ENCODE assay signal across 9 mouse cellular contexts in the genomic region with DNA sequence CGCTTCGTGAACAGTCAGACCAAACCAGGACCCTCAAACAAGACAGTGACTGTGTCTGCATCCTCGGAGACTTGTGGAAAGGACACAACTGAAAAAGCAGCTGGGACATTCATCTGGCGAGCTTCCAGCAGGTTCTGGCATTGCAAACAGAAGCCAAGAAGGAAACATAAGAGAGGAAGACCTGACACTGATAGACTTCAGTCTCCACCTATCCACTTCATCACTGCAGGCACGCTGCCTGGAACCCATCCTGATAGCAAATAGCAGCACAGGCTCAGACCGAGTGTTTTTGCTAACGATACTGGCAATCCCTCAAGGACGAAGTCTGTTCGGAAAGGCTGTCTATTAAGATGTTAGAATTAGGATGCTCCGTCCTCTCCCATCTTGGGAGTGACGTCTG.
DNase-seq lines count a peak whose midpoint lies in the region; ATAC-seq and TF ChIP-seq lines count a peak whose summit lies in the region.
"Had no signal": no experiment of that assay in that cellular context is flagged by ENCODE, and none has a peak within 500 bp of the region (broad histone marks: within the 10 kb centered on the region; RNA-seq: fewer than 3 reads in every experiment).

No protein-coding gene starts in this region.

- no peak overlapping the region for H3K9ac ChIP-seq in hindbrain, embryonic 15.5 days
- no peak overlapping the region for H3K9ac ChIP-seq in hindbrain, embryonic 12.5 days
- no peak overlapping the region for H3K9ac ChIP-seq in neural tube, embryonic 15.5 days (replicated peaks)
- H3K9ac ChIP-seq: liver, embryonic 15.5 days had no signal

- no peak; the same call in 1 of the 2 replicates for ATAC-seq in hindbrain, embryonic 15.5 days (ENCODE audit: low FRiP score, low read depth)
- ATAC-seq in hindbrain, embryonic 12.5 days (ENCODE audit: low FRiP score): no peak
- no peak for ATAC-seq in neural tube, embryonic 15.5 days (ENCODE audit: low FRiP score)

- peak overlapping the region; percentile 9; the same call in 1 of the 2 replicates for H3K4me2 ChIP-seq in hindbrain, embryonic 15.5 days
- H3K4me2 ChIP-seq in hindbrain, embryonic 12.5 days (replicated peaks): no peak overlapping the region
- no peak overlapping the region for H3K4me2 ChIP-seq in neural tube, embryonic 15.5 days
- H3K4me2 ChIP-seq: liver, embryonic 15.5 days had no signal

- 0 out of 2 replicates have a peak, but pooled peaks cover 6% of the 10 kb centered on the region for H3K4me1 ChIP-seq in hindbrain, embryonic 15.5 days (replicated peaks)
- no peaks in the 10 kb centered on the region for H3K4me1 ChIP-seq in hindbrain, embryonic 12.5 days
- H3K4me1 ChIP-seq in neural tube, embryonic 15.5 days: 0 out of 2 replicates have a peak, but pooled peaks cover 3% of the 10 kb centered on the region
- H3K4me1 ChIP-seq: liver, embryonic 15.5 days had no signal

- peaks cover 1% of the 10 kb centered on the region; the same call in 1 of the 2 replicates for H3K27me3 ChIP-seq in hindbrain, embryonic 15.5 days
- H3K27me3 ChIP-seq in hindbrain, embryonic 12.5 days: no peaks in the 10 kb centered on the region
- H3K27me3 ChIP-seq in neural tube, embryonic 15.5 days (replicated peaks): no peaks in the 10 kb centered on the region
- H3K27me3 ChIP-seq: liver, embryonic 15.5 days had no signal

- H3K27ac ChIP-seq in hindbrain, embryonic 15.5 days (replicated peaks): no peak overlapping the region
- no peak overlapping the region for H3K27ac ChIP-seq in hindbrain, embryonic 12.5 days
- no peak overlapping the region for H3K27ac ChIP-seq in layer of hippocampus, adult 2 months
- H3K27ac ChIP-seq in neural tube, embryonic 15.5 days (replicated peaks): no peak overlapping the region
- H3K27ac ChIP-seq: liver, embryonic 15.5 days had no signal

- H3K36me3 ChIP-seq in hindbrain, embryonic 15.5 days: no peaks in the 10 kb centered on the region
- H3K36me3 ChIP-seq in hindbrain, embryonic 12.5 days: no peaks in the 10 kb centered on the region
- no peaks in the 10 kb centered on the region for H3K36me3 ChIP-seq in neural tube, embryonic 15.5 days
- H3K36me3 ChIP-seq: liver, embryonic 15.5 days had no signal

- peak; percentile 8 to 13 for DNase-seq in adrenal gland, postnatal 36 days
- peak; percentile 4 for DNase-seq in cerebellum, adult 11-12 months
- peak; percentile 25 to 29 for DNase-seq in layer of hippocampus, adult 2 months (ENCODE audit: low spot score in 2 of 2)
- no peak for DNase-seq in thymus, postnatal 25 days
- DNase-seq: thymus, postnatal 14 days had no signal

- H3K4me3 ChIP-seq in hindbrain, embryonic 15.5 days: no peak overlapping the region
- no peak overlapping the region for H3K4me3 ChIP-seq in hindbrain, embryonic 12.5 days
- H3K4me3 ChIP-seq in layer of hippocampus, adult 2 months: peak overlapping the region; percentile 26; the same call in 1 of the 2 replicates
- H3K4me3 ChIP-seq in neural tube, embryonic 15.5 days (replicated peaks): no peak overlapping the region
- H3K4me3 ChIP-seq: liver, embryonic 15.5 days had no signal

- no peak for TF ChIP-seq CTCF in layer of hippocampus, adult 2 months (conservative IDR thresholded peaks at IDR 0.05)

- no peaks in the 10 kb centered on the region for H3K9me3 ChIP-seq in hindbrain, embryonic 15.5 days
- H3K9me3 ChIP-seq in hindbrain, embryonic 12.5 days (replicated peaks): no peaks in the 10 kb centered on the region
- no peaks in the 10 kb centered on the region for H3K9me3 ChIP-seq in neural tube, embryonic 15.5 days (replicated peaks)
- H3K9me3 ChIP-seq: liver, embryonic 15.5 days had no signal

- WGBS in hindbrain, embryonic 15.5 days: 50% methylated on average over 11 of the region's 11 CpGs
- 75% methylated on average over 11 of the region's 11 CpGs for WGBS in hindbrain, embryonic 12.5 days
- 54% methylated on average over 11 of the region's 11 CpGs for WGBS in neural tube, embryonic 15.5 days
